In the genomic region with DNA sequence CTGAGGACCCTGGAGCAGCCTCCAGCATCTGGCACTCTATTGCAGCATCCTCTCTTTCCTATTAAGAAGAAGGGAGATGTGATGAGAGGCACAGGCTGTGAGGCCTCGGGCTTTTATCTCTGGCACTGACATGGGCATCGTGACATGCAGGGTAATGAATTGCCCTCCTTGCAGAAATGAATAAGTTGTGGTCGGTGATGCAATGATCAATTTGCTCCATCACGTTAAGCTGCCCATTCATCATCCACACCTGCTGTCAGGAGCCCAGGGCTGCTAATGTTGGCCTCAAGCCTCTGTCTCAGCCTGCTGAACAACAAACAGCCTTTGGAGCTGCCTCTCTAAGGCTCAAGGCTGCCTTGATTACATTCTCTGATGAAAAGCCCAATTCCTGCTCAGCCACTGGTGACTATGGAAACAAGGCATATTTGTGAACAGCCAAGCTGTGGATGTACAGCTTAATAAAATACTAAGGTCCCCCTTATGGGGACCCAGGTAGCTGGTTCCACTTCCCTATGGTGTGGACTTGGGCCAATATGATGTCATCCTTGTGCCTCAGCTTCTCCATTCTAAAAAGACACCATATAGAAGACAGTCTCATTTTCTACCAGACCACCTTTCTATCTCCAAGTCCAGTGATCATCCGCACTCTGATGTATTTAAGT, we compare ENCODE assay signal across 13 mouse cellular contexts.
DNase-seq lines count a peak whose midpoint lies in the region; ATAC-seq lines count a peak whose summit lies in the region.
"Had no signal": no experiment of that assay in that cellular context is flagged by ENCODE, and none has a peak within 500 bp of the region (broad histone marks: within the 10 kb centered on the region; RNA-seq: fewer than 3 reads in every experiment).

No protein-coding gene starts in this region.

- no peaks in the 10 kb centered on the region for H3K9me3 ChIP-seq in neural tube, embryonic 11.5 days (ENCODE audit: control insufficient read depth, low read length)
- no peaks in the 10 kb centered on the region for H3K9me3 ChIP-seq in hindbrain, embryonic 14.5 days (ENCODE audit: control insufficient read depth, low read length)
- H3K9me3 ChIP-seq in neural tube, embryonic 14.5 days (ENCODE audit: control insufficient read depth, low read length), result no peaks in the 10 kb centered on the region

- no peak overlapping the region for H3K4me3 ChIP-seq in neural tube, embryonic 11.5 days (ENCODE audit: low read depth, low read length)
- H3K4me3 ChIP-seq in hindbrain, embryonic 14.5 days (replicated peaks; ENCODE audit: low read length), result no peak overlapping the region
- H3K4me3 ChIP-seq in neural tube, embryonic 14.5 days (ENCODE audit: low read depth, low read length), result no peak overlapping the region
- H3K4me3 ChIP-seq: left cerebral cortex, adult 2 months had no signal

- ATAC-seq in neural tube, embryonic 11.5 days (ENCODE audit: insufficient read depth, low FRiP score, low TSS enrichment), result peak; percentile 53; the same call in 1 of the 2 replicates
- peak; percentile 91 for ATAC-seq in hindbrain, embryonic 14.5 days (ENCODE audit: low FRiP score)
- ATAC-seq in neural tube, embryonic 14.5 days (ENCODE audit: low read depth), result peak; percentile 87

- DNase-seq in neural tube, embryonic 11.5 days (ENCODE audit: low spot score), result peak; percentile 24
- no peak for DNase-seq in neural tube, embryonic 10.5 days (ENCODE audit: extremely low spot score, low spot score)
- peak; percentile 8 for DNase-seq in embryo, embryonic 10.5 days (ENCODE audit: low spot score)
- peak; percentile 70 for DNase-seq in hindbrain, embryonic 14.5 days (ENCODE audit: low spot score)
- no peak for DNase-seq in adrenal gland, postnatal 36 days
- DNase-seq in urinary bladder, adult 2 months (ENCODE audit: low spot score), result no peak
- DNase-seq in urinary bladder, postnatal 14 days (ENCODE audit: low spot score), result no peak
- DNase-seq: gastrocnemius, postnatal 10 days; kidney, adult 2 months; lung, embryonic 14.5 days; right cerebral cortex, postnatal 14 days had no signal

- no peaks in the 10 kb centered on the region for H3K27me3 ChIP-seq in neural tube, embryonic 11.5 days (ENCODE audit: control insufficient read depth, insufficient read depth, low read length)
- no peaks in the 10 kb centered on the region for H3K27me3 ChIP-seq in hindbrain, embryonic 14.5 days (ENCODE audit: control insufficient read depth, insufficient read depth, low read length)
- no peaks in the 10 kb centered on the region for H3K27me3 ChIP-seq in neural tube, embryonic 14.5 days (ENCODE audit: control insufficient read depth, insufficient read depth, low read length)

- no peaks in the 10 kb centered on the region for H3K4me1 ChIP-seq in neural tube, embryonic 11.5 days (ENCODE audit: control insufficient read depth, insufficient read depth, low read length)
- peaks cover 9% of the 10 kb centered on the region for H3K4me1 ChIP-seq in hindbrain, embryonic 14.5 days (replicated peaks; ENCODE audit: control insufficient read depth, insufficient read depth, low read length)
- H3K4me1 ChIP-seq in neural tube, embryonic 14.5 days (ENCODE audit: control insufficient read depth, insufficient read depth, low read length), result peaks cover 6% of the 10 kb centered on the region; the same call in 1 of the 2 replicates

- H3K36me3 ChIP-seq in neural tube, embryonic 11.5 days (ENCODE audit: control insufficient read depth, insufficient read depth, low read length), result no peaks in the 10 kb centered on the region
- H3K36me3 ChIP-seq in hindbrain, embryonic 14.5 days (replicated peaks; ENCODE audit: control insufficient read depth, insufficient read depth), result no peaks in the 10 kb centered on the region
- no peaks in the 10 kb centered on the region for H3K36me3 ChIP-seq in neural tube, embryonic 14.5 days (ENCODE audit: control insufficient read depth, insufficient read depth, low read length)

- H3K4me2 ChIP-seq in neural tube, embryonic 11.5 days (ENCODE audit: low read depth), result no peak overlapping the region
- H3K4me2 ChIP-seq in hindbrain, embryonic 14.5 days (replicated peaks), result no peak overlapping the region
- H3K4me2 ChIP-seq in neural tube, embryonic 14.5 days (ENCODE audit: low read depth, low read length), result no peak overlapping the region
- H3K4me2 ChIP-seq: lung, embryonic 14.5 days had no signal

- 54% methylated on average over 5 of the region's 5 CpGs for WGBS in neural tube, embryonic 11.5 days
- 32% methylated on average over 5 of the region's 5 CpGs for WGBS in hindbrain, embryonic 14.5 days
- WGBS in neural tube, embryonic 14.5 days, result 30% methylated on average over 5 of the region's 5 CpGs

- H3K27ac ChIP-seq in neural tube, embryonic 11.5 days (ENCODE audit: low read depth, low read length), result no peak overlapping the region
- peak overlapping the region; percentile 68 for H3K27ac ChIP-seq in hindbrain, embryonic 14.5 days
- H3K27ac ChIP-seq in neural tube, embryonic 14.5 days (ENCODE audit: low read depth, low read length), result no peak overlapping the region; the same call in 1 of the 2 replicates
- H3K27ac ChIP-seq: left cerebral cortex, adult 2 months had no signal

- H3K9ac ChIP-seq in neural tube, embryonic 11.5 days (ENCODE audit: low read length), result no peak overlapping the region
- H3K9ac ChIP-seq in hindbrain, embryonic 14.5 days, result no peak overlapping the region
- H3K9ac ChIP-seq in neural tube, embryonic 14.5 days (replicated peaks; ENCODE audit: low read depth, low read length), result no peak overlapping the region; the same call in 1 of the 2 replicates
- H3K9ac ChIP-seq: lung, embryonic 14.5 days had no signal

Comparison
In these comparisons a context has a peak if more than half of its experiments do, and no peak if none do; other contexts are left out.
1. DNase-seq: peak in neural tube, embryonic 11.5 days (single experiment), embryo, embryonic 10.5 days (single experiment) and hindbrain, embryonic 14.5 days (single experiment); none in neural tube, embryonic 10.5 days (single experiment), adrenal gland, postnatal 36 days (0 of 2), urinary bladder, adult 2 months (single experiment) and urinary bladder, postnatal 14 days (single experiment).
2. Peak in every context shown above with its lines, with median percentiles within 50 percentile points of each other: ATAC-seq.